Mouse (Mus musculus) heart, adult 18-20 months (tissue): ENCODE results near the gene Zranb3. TPM values are rescaled to one million over a fixed set of nuclear protein-coding genes. Genes with fewer than 3 reads are reported as not detected.
"Not testable (repeated sequence)": the region's sequence is repeated elsewhere in the genome, so short reads cannot be mapped to it uniquely, and the experiment has no call there.

ENCODE experiments used
- DNase-seq, 2 experiments: peaks; one replicate each; pipeline ENCODE4 v3.0.0; 2021 to 2022; ENCODE audit warnings: mixed read lengths in 1 of 2
- total RNA-seq, 2 experiments: library from RNA; stranded (reverse); gene quantifications; 2 replicates each; pipeline ENCODE4 v1.2.3; 2021

Zranb3 gene
- total RNA-seq, 2 experiments from 2014 or later: 5.0 to 5.3 TPM

- DNase-seq: no peak
These were observed 42.0 kb downstream of the Zranb3 start for GRCm38 (mm10) chr1:128060655-128061344.

DNA sequence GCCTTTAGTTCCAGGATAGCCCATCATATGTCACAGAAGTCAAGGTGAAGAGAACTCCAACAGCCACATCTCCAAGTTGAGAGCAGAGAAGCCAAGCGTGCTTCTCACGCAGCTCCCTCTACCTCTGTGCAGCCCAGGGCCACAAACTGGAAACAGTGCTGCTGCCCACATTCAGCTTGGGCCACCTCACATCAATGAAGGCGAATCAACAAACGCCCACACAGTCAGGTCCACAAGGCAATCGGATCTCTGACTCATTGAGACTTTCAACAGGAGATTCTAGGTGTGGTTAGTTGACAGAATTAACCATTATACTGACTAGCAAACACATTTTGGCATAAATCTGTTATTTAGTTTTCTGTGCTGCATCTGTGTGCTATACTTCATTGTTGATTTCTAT, 44.2 kb downstream of the Zranb3 start:
- DNase-seq: no peak

GRCm38 (mm10) chr1:128057269-128057668, 45.6 kb downstream of the Zranb3 start:
- DNase-seq: no peak

- DNase-seq: no peak
These were observed 55.9 kb downstream of the Zranb3 start for GRCm38 (mm10) chr1:128046920-128047319.

GRCm38 (mm10) chr1:128046455-128046854, 56.4 kb downstream of the Zranb3 start:
- no peak for DNase-seq

DNA sequence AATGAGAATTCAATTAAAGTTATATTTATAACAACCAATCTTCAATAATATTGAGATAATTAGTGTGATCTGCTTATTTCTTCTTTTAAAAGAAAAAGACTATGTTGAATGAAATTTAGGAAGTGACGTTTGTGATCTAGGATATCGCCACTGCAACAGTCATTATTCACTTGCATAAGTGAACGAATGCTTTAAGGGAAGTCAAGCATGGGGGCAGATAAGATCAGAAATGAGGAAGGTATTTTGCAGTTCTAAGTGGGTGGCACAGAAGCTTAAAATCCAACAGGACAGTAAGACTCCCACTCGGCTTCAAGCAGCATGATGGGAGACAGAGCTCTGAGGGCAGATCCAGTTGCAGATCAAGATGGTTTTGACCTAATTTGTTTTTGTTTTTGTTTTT, 58.7 kb downstream of the Zranb3 start:
- DNase-seq: no peak

- no peak for DNase-seq
These were observed 66.6 kb downstream of the Zranb3 start for GRCm38 (mm10) chr1:128036296-128036695.

DNA sequence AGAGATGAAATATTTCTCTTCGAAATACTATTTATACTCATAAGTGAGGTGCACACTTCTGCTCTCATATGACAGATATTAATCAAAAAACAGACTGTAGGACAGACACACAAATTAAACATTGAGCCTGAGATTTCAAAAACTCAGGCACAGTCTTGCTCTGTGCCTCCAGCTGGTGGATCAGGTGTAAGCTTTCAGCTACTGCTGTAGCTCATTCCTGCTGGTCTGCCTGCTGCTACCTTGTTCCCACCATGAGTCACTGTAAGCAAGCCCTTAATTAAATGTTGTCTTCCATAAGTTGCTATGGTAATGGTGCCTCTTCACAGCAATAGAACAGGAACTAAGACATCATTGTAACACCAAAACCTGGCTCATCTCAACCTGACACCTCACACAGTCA, 70.7 kb downstream of the Zranb3 start:
- no peak for DNase-seq

GRCm38 (mm10) chr1:128031524-128031923, 71.3 kb downstream of the Zranb3 start:
- no peak for DNase-seq

DNA sequence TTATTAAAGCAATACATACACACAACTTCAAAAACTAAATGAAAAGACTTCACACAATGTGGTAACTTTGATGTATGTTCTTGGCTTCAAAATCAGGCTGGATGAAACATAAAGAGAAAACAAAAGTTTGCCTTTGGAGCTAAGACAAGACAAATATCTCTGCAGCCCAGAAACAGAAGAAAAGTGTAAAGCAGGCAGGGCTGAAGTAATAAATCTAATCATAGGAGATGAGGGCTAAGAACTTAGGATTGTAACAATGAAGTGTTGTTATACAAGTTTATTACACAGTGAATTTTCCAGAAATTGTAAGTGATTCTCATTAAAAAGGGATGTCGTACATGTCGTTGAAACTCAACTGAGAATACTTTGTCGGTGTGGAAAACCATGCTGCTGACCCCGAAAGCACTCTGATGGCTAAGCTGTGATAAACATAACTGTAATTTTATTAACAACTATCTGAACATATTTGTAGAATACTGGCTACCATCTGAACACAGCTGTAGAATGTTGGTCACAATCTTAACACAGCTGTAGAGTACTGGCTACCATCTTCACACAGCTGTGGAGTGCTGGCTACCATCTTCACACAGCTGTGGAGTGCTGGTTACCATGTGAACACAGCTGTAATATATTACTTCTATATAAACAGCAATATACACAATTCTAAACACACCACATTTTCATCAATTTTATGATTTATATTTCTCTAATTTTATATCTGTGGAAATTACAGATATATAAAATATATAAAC, 78.3 kb downstream of the Zranb3 start:
- no peak for DNase-seq

DNA sequence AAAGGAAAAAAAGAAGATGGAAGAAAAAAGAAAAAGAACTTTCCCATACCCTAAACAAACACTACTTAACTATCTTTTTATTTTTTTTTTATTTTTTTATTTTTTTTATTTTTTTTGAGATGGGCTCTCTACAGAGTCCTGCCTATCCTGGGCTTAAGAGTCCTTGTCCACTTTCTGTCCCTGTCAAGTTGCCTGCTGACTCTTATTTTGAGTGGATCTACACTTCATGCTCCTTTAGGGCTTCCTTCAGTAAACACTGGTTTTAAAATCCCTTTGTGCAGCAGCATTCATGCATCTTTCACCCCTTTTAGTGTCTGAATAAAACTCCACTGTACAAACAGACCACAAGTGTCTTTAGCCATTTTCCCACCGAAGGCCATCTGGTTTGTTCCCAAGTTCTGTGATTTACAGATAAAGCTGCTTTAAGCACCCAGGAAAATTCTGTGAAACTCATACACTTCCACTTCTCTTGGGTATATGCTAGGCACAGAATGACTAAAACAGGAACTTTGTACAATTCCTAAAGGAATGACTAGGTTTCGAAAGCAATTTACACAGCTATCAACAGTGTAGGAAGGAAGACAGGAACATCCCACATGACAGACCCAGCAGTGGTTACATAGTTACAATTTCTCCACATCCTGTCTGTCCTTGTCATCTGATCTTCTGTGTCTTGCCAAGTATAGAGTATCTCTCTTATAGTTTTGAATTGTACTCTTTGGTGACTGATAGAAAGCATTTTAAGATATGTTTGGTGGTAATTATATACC, 82.7 kb downstream of the Zranb3 start:
- no peak for DNase-seq

- peak in 1 of 2 experiments; percentile 41 for DNase-seq
These were observed 86.8 kb downstream of the Zranb3 start for GRCm38 (mm10) chr1:128016035-128016492.

- peak in 1 of 2 experiments; percentile 45 for DNase-seq
These were observed 89.0 kb downstream of the Zranb3 start for GRCm38 (mm10) chr1:128013698-128014386.

- DNase-seq: no peak
These were observed 93.1 kb downstream of the Zranb3 start for GRCm38 (mm10) chr1:128009751-128010150.

DNA sequence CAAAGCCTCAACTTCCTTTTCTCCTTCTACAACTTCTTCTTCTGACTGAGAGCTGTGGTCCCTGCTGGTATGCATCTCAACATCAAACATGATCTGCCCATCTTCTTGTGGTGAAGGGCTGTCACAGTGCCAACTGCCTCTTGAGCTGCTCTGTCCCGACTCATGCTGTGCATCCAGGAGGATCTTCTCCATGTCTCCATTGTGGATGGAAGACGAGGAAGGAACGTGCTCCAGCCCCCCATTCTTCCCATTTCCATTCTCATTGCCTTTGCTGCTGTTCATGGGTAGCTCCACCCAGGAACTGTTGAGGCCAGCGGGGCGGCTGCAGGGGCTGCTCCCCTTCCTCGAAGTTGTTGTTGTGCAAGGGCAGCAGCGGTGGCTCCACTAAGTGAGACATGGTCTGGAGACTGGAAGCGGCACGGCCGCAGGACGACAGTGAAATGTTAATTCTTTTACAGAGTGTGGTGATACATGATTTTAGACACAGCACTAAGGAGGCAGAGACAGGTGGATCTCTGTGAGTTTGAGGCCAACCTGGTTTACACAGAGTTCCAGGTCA, 96.7 kb downstream of the Zranb3 start:
- DNase-seq: not testable (repeated sequence)

GRCm38 (mm10) chr1:128004371-128004720, 98.5 kb downstream of the Zranb3 start:
- no peak for DNase-seq

DNA sequence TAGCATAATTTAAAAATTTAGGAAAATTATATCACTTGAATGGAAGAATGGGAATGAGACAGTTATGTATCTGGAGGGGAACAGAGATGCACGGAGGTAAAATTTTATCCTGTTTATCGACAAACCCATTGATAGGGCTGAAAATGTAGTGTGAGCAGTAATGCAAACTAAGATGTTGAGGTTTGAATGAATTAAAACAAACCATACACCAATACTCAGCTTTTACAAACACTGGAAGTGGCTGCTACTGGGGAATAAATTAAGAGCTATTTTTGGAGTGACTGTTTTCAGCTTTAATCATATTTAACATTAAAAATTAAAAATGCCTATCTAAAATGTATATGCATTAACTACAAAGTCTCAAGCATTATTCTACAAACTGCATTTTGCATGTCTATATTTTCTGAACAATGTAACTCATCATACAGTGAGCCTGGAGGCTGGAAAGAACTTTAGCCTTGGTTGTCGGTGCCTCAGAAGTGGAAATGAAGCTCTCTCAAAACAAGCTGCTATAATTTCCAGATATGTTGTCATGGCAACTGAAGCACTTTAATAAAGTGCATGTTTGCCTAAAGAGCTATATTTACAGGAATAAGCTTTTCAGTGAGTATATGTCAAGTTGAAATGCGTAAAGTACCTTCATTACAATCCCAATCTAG, 99.0 kb downstream of the Zranb3 start:
- no peak for DNase-seq

DNA sequence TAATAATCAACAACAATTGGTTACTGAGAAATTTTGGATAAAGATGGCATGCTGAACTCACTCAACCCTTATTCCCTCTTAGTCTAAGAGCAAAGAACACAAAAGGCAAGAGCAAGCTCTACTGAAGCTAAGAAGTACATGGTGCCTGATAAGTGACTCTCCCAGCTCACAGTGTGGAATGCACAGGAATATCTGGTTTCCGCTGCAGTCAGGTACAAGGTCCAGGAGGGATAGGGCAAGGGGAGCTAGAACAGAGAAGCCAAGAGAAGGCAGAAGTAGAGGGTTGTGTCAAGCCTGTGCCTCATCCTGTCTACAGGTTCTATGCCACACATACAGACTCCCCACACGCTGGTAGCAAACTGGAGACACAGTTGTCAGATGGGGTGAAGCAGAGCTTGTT, 100.7 kb downstream of the Zranb3 start:
- no peak for DNase-seq

- DNase-seq: not testable (repeated sequence)
These were observed 101.9 kb downstream of the Zranb3 start for GRCm38 (mm10) chr1:128000931-128001330.

- no peak for DNase-seq
These were observed 109.0 kb downstream of the Zranb3 start for GRCm38 (mm10) chr1:127993892-127994291.
